Mouse (Mus musculus) small intestine, adult 2 months (tissue): ENCODE data around the gene Ssr1. TPM values are rescaled to one million over a fixed set of nuclear protein-coding genes. Genes with fewer than 3 reads are reported as not detected.

Source experiments
- H3K27ac ChIP-seq: fragments of 200-500 bp; 2 replicates; pipeline ENCODE4 v1.5.1; 2012; ENCODE audit warnings: low read depth, low read length, control low read depth, inconsistent platforms; ENCODE audit not compliant: insufficient read depth
- H3K27me3 ChIP-seq: fragments of 200-500 bp; 2 replicates; pipeline ENCODE4 v1.6.1; 2012; ENCODE audit warnings: mild to moderate bottlenecking, moderate library complexity, low read length, inconsistent platforms; ENCODE audit not compliant: control insufficient read depth, insufficient read depth
- H3K36me3 ChIP-seq: fragments of 200-500 bp; 2 replicates; pipeline ENCODE4 v1.6.1; 2012; ENCODE audit warnings: mild to moderate bottlenecking, low read length, control low read depth, inconsistent platforms; ENCODE audit not compliant: control insufficient read depth, insufficient read depth
- H3K4me1 ChIP-seq: fragments of 200-500 bp; 2 replicates; pipeline ENCODE4 v1.6.1; 2012; ENCODE audit warnings: low read length, inconsistent platforms, mixed read lengths; ENCODE audit not compliant: control insufficient read depth, insufficient read depth, insufficient read length
- H3K4me3 ChIP-seq: fragments of 200-500 bp; 2 replicates; pipeline ENCODE4 v1.5.1; 2012; ENCODE audit warnings: low read depth, mild to moderate bottlenecking, control low read depth, inconsistent platforms, low read length, moderate library complexity
- CTCF ChIP-seq: fragments of 200-500 bp; IDR thresholded peaks from 2 replicates; pipeline ENCODE4 v1.5.1; 2012; ENCODE audit warnings: low read depth, mild to moderate bottlenecking, control low read depth, inconsistent platforms, low read length, moderate library complexity, mixed read lengths; ENCODE audit not compliant: insufficient replicate concordance, insufficient read length; ENCODE audit errors: extremely low read depth
- POLR2A ChIP-seq: fragments of 200-500 bp; IDR thresholded peaks from 2 replicates; pipeline ENCODE4 v1.6.1; 2012; ENCODE audit warnings: low read depth, mild to moderate bottlenecking, control low read depth, inconsistent platforms, low read length, moderate library complexity
- WGBS: fragments of 180-500 bp; shearing (Covaris S2); methylation state at CpG from one replicate; pipeline ENCODE4 v1.1.7; 2018; 5-methylcytosine and 5-hydroxymethylcytosine counted together
- polyA plus RNA-seq: library from polyadenylated mRNA; depleted of rRNA; stranded (reverse); fragments of >200 nt; gene quantifications from 2 replicates; pipeline ENCODE4 v1.2.3, GENCODE M21; 2012; rRNA removed

Ssr1 gene
- polyA plus RNA-seq, 1 experiment = 3.0 TPM

- Histone ChIP-seq H3K4me3 (no peak overlapping the region), H3K27me3 (no peaks in the 10 kb centered on the region), H3K4me1 (no peaks in the 10 kb centered on the region), H3K27ac (no peak overlapping the region), H3K36me3 (peaks cover 70% of the 10 kb centered on the region)
- TF ChIP-seq CTCF (no peak), POLR2A (no peak)
- WGBS = 89% methylated on average over 15 of the region's 15 CpGs
Measured at GRCm38 (mm10) chr13:37918336-37919261, 75.4 kb downstream of the Ssr1 start.

Other genes with a start within 250 kb of the Ssr1 start
- gene Rreb1, start 215.8 kb downstream of the Ssr1 start, polyA plus RNA-seq = 16.7 and 28.2 TPM in 2 replicates
- 3.0 and 7.3 TPM in 2 replicates for gene Riok1, start 42.8 kb upstream of the Ssr1 start, polyA plus RNA-seq
- gene Cage1, start 42.9 kb upstream of the Ssr1 start, polyA plus RNA-seq = 0.04 TPM in 1 of 2 replicates, not detected in the other
- 11.1 and 43.0 TPM in 2 replicates for gene Dsp, start 157.1 kb upstream of the Ssr1 start, polyA plus RNA-seq
- gene Snrnp48, start 210.7 kb upstream of the Ssr1 start, polyA plus RNA-seq = 9.9 and 20.9 TPM in 2 replicates